Mouse (Mus musculus) MEL-GATA-1-ER (cell line): ENCODE measurements around the gene Pde6c.

ENCODE experiments used
- DNase-seq: peaks from one replicate; pipeline ENCODE4 v3.0.0-alpha.2; 2012; ENCODE audit warnings: low read depth; ENCODE audit errors: extremely low read depth

Pde6c gene

GRCm38 (mm10) chr19:38132481-38132880, at the start of gene Pde6c:
Pde6c (plus strand) TSS chr19:38132781.
- DNase-seq, result no peak

GRCm38 (mm10) chr19:38082931-38083525, 49.6 kb upstream of the Pde6c start:
- no peak for DNase-seq

GRCm38 (mm10) chr19:38085841-38086240, 46.7 kb upstream of the Pde6c start:
- DNase-seq, result no peak

GRCm38 (mm10) chr19:38086948-38087551, 45.5 kb upstream of the Pde6c start:
- DNase-seq, result no peak

GRCm38 (mm10) chr19:38089358-38089757, 43.2 kb upstream of the Pde6c start:
- no peak for DNase-seq

- DNase-seq, result no peak
These were observed 41.0 kb upstream of the Pde6c start for GRCm38 (mm10) chr19:38091512-38091985.

- DNase-seq, result no peak
These were observed 36.4 kb upstream of the Pde6c start for GRCm38 (mm10) chr19:38096231-38096630.

- DNase-seq, result no peak
These were observed 35.5 kb upstream of the Pde6c start, which contains the start of gene Ffar4 for GRCm38 (mm10) chr19:38096858-38097758. Ffar4 (plus strand) TSS chr19:38097071.

- DNase-seq, result no peak
These were observed 24.7 kb upstream of the Pde6c start for GRCm38 (mm10) chr19:38107871-38108270.

- no peak for DNase-seq
These were observed 22.9 kb upstream of the Pde6c start for GRCm38 (mm10) chr19:38109506-38110242.

GRCm38 (mm10) chr19:38111056-38111455, 21.5 kb upstream of the Pde6c start:
- no peak for DNase-seq

GRCm38 (mm10) chr19:38112575-38112974, 20.0 kb upstream of the Pde6c start:
- no peak for DNase-seq

GRCm38 (mm10) chr19:38114834-38115491, 17.6 kb upstream of the Pde6c start:
- no peak for DNase-seq

- DNase-seq, result no peak
These were observed 12.3 kb upstream of the Pde6c start for GRCm38 (mm10) chr19:38120123-38120760.

- DNase-seq, result no peak
These were observed 8.7 kb upstream of the Pde6c start for GRCm38 (mm10) chr19:38123921-38124320.

GRCm38 (mm10) chr19:38124401-38125218, 8.0 kb upstream of the Pde6c start:
- no peak for DNase-seq

GRCm38 (mm10) chr19:38125219-38125610, 7.4 kb upstream of the Pde6c start, which contains the start of gene Rbp4:
Rbp4 (minus strand) TSS chr19:38125281.
- DNase-seq, result no peak

- DNase-seq, result no peak
These were observed 5.9 kb upstream of the Pde6c start for GRCm38 (mm10) chr19:38126656-38127055.

- no peak for DNase-seq
These were observed 1.4 kb downstream of the Pde6c start for GRCm38 (mm10) chr19:38133986-38134385.
